Mouse (Mus musculus): ENCODE results near the gene Traf6. TPM values are rescaled to one million over a fixed set of nuclear protein-coding genes. Genes with fewer than 3 reads are reported as not detected.

The Traf6 gene
- 53.9 to 58.6 TPM (median 56.5 TPM) in 4 replicates for total RNA-seq (2023; ENCODE audit: inconsistent age)

DNA sequence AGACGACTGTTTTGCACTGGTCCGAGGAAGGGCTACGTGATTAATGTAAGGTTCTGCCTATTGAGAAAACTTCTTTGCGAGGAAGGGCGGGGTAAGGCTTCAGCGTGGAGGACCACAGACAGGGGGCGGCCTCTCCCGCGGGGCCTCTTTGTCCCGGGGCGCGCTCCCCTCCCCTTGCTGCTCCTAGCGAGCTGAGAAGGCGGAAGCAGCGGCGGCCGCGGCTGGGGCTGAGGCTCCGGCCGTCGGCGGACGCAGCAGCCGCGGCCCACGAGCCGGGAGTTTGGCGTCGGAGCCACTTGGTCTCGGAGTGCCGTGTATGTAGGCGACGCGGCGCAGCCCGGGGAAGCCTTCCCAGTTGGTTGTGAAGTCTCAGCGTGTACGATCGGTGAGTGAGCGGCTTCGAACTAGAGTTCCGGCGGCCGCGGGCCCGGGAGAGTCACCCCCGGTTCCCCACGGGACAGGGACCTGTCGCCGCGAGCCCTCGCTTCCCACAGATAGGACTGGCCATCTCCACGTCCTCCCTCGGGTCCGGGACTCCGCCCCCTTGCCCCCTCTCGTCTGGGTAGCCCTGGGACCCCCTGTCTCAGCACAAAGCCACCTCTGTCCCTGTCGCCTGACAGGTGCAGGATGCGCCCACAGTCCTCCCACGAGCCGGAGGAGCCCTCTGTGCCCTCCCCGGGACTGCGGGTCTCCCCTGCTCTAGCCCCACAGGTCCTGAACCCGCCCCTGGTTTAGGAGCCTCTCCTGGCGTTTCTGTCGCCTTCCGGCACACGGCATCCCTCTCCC, at the start of gene Traf6:
Traf6 (plus strand) TSS at position 194 of the 786 bp plus-strand sequence.

DNA sequence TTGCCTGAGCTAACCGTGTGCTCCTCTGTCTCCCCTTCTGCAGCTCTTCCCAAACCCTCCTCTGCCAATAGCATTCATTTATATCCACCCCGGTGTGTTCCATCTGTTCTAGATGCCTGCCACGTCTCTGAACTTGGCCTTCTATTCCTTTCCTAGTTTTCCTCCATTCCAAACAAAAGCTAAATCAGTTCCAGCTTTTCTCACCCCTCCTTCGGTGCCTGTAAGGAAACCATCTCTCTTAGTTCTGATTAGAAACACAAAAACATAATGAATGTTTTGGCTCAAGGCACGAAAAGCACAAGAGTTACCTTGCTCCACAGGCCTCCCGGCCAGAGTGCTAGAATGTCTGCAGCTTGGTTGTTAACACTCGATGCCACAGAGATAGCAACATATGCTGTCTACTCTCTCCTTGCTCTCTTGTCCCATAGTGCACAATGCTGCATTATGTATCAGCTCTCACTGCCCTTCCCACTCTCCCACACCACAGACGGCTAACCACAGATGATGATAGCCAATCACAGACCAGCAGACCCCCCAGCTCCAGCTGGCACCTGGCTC, 29.0 kb upstream of the Traf6 start, which contains the start of the genes Rag1 and B230118H07Rik:
Rag1 (minus strand) TSS at position 388 of the 558 bp plus-strand sequence.
B230118H07Rik (minus strand) TSS at position 419 of the 558 bp plus-strand sequence.

Other genes starting within 250 kb of the Traf6 start
- 0.29 TPM in 1 of 4 replicates, not detected in the others for gene Rag2, start 53.7 kb upstream of the Traf6 start, total RNA-seq (2023; ENCODE audit: inconsistent age)
- gene Rag1, start 28.9 kb upstream of the Traf6 start, total RNA-seq (2023; ENCODE audit: inconsistent age) = 0.60 to 2.5 TPM (median 1.3 TPM) in 4 replicates
- gene B230118H07Rik, start 28.9 kb upstream of the Traf6 start, total RNA-seq (2023; ENCODE audit: inconsistent age) = 1.2 to 3.0 TPM in 2 of 4 replicates, not detected in the others
- gene Prr5l, start 204.6 kb downstream of the Traf6 start, total RNA-seq (2023; ENCODE audit: inconsistent age) = 0.32 to 1.3 TPM (median 0.90 TPM) in 3 of 4 replicates, not detected in the other
- gene Commd9, start 207.8 kb downstream of the Traf6 start, total RNA-seq (2023; ENCODE audit: inconsistent age) = 16.7 to 22.9 TPM (median 19.9 TPM) in 4 replicates

Data from B cell, adult (primary cell).